Mouse (Mus musculus) cerebellum, adult 2 months (tissue): ENCODE data around the gene Dnlz. TPM values are rescaled to one million over a fixed set of nuclear protein-coding genes. Genes with fewer than 3 reads are reported as not detected.

Experiments
- DNase-seq, 2 experiments: peaks; one replicate each; pipeline ENCODE4 v3.0.0; 2021
- H3K27ac ChIP-seq: fragments of 200-500 bp; 2 replicates; pipeline ENCODE4 v1.5.1; 2012; ENCODE audit warnings: low read length, control low read depth, inconsistent platforms; ENCODE audit not compliant: insufficient read depth
- H3K27me3 ChIP-seq: fragments of 200-500 bp; 2 replicates; pipeline ENCODE4 v1.6.1; 2012; ENCODE audit warnings: inconsistent platforms, mild to moderate bottlenecking, low read length, moderate library complexity; ENCODE audit not compliant: control insufficient read depth, insufficient read depth
- H3K4me1 ChIP-seq: fragments of 200-500 bp; 2 replicates; pipeline ENCODE4 v1.6.1; 2011; ENCODE audit warnings: low read length; ENCODE audit not compliant: control insufficient read depth, insufficient read depth
- H3K4me3 ChIP-seq: fragments of 200-500 bp; replicated peaks from 2 replicates; pipeline ENCODE3; 2011; ENCODE audit warnings: mild to moderate bottlenecking, low read depth, low read length, control low read depth; ENCODE audit not compliant: insufficient read depth
- CTCF ChIP-seq: fragments of 200-500 bp; IDR thresholded peaks from 2 replicates; pipeline ENCODE4 v1.5.1; 2011; ENCODE audit warnings: low read depth, mild to moderate bottlenecking, control low read depth, low read length, moderate library complexity, borderline replicate concordance; ENCODE audit not compliant: insufficient read depth
- POLR2A ChIP-seq: fragments of 200-500 bp; IDR thresholded peaks from 2 replicates; pipeline ENCODE4 v1.6.1; 2011; ENCODE audit warnings: low read length, control low read depth, borderline replicate concordance; ENCODE audit not compliant: insufficient read depth
- WGBS: fragments of 180-500 bp; shearing (Covaris S2); methylation state at CpG from one replicate; pipeline ENCODE4 v1.1.7; 2018; 5-methylcytosine and 5-hydroxymethylcytosine counted together
- polyA plus RNA-seq: library from polyadenylated mRNA; depleted of rRNA; stranded (reverse); fragments of >200 nt; gene quantifications from 2 replicates; pipeline ENCODE4 v1.2.3, GENCODE M21; 2012

The Dnlz gene
- polyA plus RNA-seq, 1 experiment: 34.9 TPM

DNA sequence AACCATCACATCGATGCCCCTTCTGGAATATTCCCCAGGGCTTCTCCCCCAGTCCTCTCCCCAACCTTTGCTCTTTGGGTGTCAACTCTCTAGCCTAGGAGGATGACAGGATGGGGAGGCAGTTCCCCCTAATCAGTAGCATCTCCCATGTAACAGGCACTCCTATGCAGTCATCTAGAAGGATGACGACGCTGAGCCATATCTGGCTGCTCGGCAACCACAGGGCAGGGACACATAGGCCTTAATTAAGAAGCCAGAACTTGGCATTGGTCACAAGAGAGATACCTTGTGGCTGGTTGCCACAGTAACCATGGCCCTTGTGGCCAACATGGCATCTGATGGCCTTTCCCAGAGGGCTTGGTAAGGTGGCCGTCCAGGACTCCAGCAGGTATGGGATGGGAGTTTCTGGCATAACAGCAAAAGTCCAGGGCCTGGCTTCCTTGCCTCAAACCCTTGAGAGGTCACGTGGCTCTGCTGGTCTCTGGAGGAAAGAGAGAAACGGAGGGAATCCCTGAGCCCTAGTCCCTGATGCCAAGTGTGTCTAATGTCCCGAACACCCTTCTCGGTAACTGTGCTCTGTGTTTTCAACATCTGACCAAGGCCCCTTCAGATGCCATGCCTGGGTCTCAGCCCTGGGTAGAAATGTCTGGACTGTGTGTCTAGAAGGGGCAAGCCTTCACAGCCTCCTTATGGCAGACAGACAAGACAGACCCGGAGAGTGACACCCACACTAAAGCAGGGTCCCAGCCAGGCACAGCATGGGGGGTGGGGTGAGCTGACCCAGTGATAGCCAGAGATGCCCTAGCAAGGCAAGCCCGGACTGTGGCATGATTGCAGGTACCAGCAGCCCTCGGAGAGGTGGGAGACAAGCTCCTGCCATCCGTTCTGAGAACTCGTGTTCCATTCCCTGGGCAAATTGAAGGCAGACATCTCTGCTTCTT lies 31.4 kb downstream of the Dnlz start:
- H3K4me1 ChIP-seq: peaks cover 69% of the 10 kb centered on the region
- H3K27me3 ChIP-seq: no peaks in the 10 kb centered on the region
- DNase-seq: peak; percentile 61 to 76
- peak overlapping the region; percentile 25; the same call in 1 of the 2 replicates for H3K27ac ChIP-seq
- 16% methylated on average over 14 of the region's 14 CpGs for WGBS
- peak overlapping the region; percentile 17 for H3K4me3 ChIP-seq
- no peak for TF ChIP-seq CTCF
- TF ChIP-seq POLR2A: no peak

DNA sequence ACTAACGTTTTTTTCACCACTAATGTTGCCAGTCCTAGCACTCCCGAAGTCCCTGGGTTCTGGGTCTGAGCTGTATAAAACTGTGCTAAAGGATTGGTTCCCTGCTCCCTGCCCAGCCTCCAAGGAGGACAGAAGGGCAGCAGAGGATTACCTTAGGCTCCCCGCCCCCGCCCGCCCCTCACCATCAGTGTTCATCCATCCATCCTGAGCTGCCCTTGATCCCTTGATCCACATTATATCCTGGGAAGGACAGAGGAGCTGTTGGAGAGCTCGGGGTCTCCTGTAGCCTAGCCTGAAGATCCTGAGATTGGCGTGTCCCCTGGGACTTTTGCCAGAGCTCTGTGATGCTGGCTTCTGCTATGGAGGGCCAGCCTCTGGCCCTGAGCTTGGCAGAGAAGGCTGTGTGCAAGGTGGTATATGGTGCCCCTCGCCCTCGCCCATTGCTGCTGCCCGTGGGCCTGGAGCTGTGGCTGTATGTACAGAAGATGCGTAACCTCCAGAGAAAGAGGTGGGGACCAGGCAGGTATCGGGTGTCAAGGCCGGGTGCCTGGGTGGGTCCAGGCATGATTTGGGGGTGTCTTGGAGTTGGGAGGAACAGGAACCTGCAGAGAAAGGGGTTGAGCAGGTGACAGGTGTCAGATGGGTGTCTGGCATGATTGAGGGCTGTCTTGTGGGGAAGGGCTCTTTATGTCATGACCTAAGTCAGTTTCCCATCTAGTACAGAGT lies 32.2 kb downstream of the Dnlz start:
- peak in 1 of 2 experiments; percentile 41 for DNase-seq
- Histone ChIP-seq H3K27ac (peak overlapping the region; percentile 54), H3K4me1 (peaks cover 63% of the 10 kb centered on the region), H3K4me3 (peak overlapping the region; percentile 31), H3K27me3 (no peaks in the 10 kb centered on the region)
- 50% methylated on average over 13 of the region's 13 CpGs for WGBS
- TF ChIP-seq CTCF (no peak), POLR2A (no peak)

DNA sequence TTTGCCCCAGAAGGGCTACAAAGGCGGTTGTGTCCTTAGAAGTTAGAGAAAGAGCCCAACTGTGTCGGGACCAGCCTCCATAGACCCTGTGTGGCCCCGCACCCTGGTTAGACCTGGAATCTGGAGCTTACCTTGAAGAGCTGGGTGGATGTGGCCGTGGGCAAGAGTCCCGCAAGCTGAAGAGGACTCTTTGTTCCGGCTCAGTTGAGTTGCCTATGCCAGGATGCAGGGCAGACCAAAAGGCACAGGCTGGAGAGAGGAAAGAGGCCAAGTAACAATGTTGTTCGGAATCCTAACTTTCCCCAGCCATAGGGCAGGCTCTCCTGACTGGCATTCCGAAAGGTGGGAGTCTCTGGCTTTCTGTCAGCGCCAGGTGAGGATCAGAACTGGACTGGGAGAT lies 32.8 kb downstream of the Dnlz start:
- peak overlapping the region; percentile 54 for H3K27ac ChIP-seq

DNA sequence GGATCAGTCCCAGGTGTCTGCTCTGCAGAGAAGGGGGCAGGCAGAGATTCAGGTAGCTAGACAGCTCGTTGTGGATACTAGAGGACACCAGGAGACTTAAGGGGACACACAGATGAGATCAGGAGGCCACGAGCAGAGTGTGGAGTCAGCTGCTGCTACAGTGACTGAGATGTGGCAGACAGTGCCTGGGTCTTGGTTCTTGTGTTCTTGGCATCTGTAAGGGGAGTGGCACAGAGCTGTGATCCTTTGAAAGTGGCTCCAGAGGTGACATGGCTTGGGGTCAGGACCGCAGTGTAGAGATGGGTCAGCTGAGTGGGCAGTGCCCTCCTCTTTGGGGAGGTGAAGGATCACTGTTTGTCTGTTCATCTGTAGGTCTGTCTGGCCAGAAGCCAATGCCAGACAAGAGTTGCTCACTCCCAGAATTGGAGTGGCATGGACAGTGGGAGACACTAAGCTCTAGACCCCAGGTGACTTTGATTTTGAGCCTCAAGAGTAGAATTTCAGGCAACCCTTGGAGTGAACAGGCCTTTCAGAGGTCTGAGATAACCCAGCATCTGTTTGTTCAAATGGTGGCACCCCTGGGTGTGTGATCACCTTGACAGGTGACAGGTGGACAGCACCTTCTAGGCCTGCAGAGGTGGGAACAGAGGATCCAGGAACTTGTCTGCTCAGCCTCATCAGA lies 33.8 kb downstream of the Dnlz start:
- Histone ChIP-seq H3K27ac (peak overlapping the region; percentile 98), H3K4me1 (peaks cover 62% of the 10 kb centered on the region), H3K4me3 (peak overlapping the region; percentile 78), H3K27me3 (no peaks in the 10 kb centered on the region)
- 33% methylated on average over 3 of the region's 3 CpGs for WGBS
- TF ChIP-seq POLR2A: no peak
- DNase-seq: peak in 1 of 2 experiments; percentile 42

More for the DNA sequence above, 32.8 kb downstream of the Dnlz start:
- peak; percentile 64 to 67 for DNase-seq
- TF ChIP-seq POLR2A (no peak), CTCF (no peak)
- Histone ChIP-seq H3K4me3 (peak overlapping the region; percentile 31), H3K4me1 (peaks cover 62% of the 10 kb centered on the region), H3K27me3 (no peaks in the 10 kb centered on the region)
- WGBS: 29% methylated on average over 9 of the region's 9 CpGs

DNA sequence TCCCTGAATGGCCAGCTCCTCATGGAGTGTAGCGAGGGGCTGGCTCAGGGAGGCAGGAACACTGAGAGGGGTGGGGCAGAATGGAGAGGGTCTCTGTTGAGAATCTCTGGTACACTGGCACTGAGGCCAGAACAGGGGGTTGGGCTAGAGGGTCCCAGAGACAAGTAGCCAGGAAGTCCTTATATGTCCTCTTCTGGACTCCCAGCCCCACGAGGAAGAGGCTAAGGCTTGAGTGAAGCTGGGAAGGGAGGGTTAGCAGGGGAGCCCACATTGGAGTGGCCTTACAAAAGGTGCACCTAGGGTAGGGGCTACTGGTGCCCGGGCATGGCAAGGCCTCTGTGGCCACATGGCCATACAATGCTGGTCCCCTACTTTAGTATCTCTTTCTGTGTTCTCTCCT lies 34.5 kb downstream of the Dnlz start:
- DNase-seq: no peak
- no peak for TF ChIP-seq POLR2A
- TF ChIP-seq CTCF: no peak
- peak overlapping the region; percentile 98 for H3K27ac ChIP-seq
- 28% methylated on average over 3 of the region's 3 CpGs for WGBS
- H3K4me3 ChIP-seq: peak overlapping the region; percentile 78
- H3K4me1 ChIP-seq: peaks cover 66% of the 10 kb centered on the region
- no peaks in the 10 kb centered on the region for H3K27me3 ChIP-seq

DNA sequence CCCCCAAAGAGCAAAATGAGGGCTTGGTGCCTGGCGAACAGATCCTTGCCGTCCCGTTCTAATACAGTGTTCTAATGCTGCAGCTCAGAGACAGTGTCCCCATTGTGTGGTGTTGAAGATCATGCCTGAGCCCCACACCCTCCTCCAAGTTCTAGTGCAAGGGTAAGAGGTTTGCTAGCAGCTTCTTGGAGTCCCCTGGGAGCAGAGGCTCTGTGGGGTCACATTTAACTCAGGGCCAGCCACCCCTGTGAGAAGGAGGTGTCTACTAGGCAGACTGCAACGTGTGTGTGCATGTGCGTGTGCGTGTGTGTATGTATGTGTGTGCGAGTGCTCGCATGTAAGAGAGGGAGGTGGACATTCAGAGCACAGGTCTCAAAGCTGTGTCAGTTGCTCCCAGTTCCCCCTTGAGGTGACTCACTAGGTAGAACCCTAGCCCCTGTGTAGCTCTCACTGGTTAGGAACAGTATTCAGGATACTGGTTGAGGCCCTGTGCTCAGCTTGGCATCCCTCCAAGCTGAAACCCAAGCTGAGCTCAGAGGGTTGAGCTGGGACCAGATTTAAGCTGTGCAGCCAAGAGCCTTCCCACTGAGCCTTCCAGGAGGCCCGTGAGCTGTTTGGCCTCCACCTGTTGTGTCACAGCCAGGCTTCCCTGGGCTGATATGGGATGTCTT lies 35.2 kb downstream of the Dnlz start:
- 7% methylated on average over 9 of the region's 9 CpGs for WGBS
- Histone ChIP-seq H3K27me3 (no peaks in the 10 kb centered on the region), H3K27ac (peak overlapping the region; percentile 98), H3K4me3 (peak overlapping the region; percentile 78), H3K4me1 (peaks cover 66% of the 10 kb centered on the region)
- peak; percentile 69 to 72 for DNase-seq
- TF ChIP-seq CTCF (no peak), POLR2A (no peak)

DNA sequence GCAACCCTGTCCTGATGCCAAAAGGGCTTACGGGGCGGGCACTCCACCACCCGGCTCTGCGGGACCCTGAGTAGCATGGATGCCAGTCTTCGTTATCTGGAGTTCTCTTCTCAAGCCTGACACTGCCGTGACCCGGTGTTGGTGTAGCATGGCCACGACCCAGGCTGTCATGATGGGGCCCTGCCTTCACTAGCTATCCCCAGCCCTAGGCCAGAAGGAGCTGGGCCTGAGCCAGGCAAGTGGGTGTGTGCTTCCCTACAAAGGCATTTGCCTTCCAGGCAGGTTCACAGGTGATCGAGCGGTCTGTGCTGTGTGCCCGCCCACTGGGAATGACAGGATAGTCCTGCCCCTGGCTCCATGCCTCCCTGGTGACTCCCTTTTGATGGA lies 36.0 kb downstream of the Dnlz start:
- TF ChIP-seq CTCF (no peak), POLR2A (peak; percentile 28; the same call in 1 of the 2 replicates)
- 2% methylated on average over 11 of the region's 11 CpGs for WGBS
- DNase-seq: peak; percentile 86 to 89

More for the DNA sequence above, 36.0 kb downstream of the Dnlz start:
- Histone ChIP-seq H3K27ac (peak overlapping the region; percentile 98), H3K27me3 (no peaks in the 10 kb centered on the region), H3K4me3 (peak overlapping the region; percentile 78), H3K4me1 (peaks cover 69% of the 10 kb centered on the region)
